Mouse (Mus musculus): ENCODE measurements around the gene Lancl2.

Gene Lancl2

GRCm38 (mm10) chr6:57767112-57767868, 65.0 kb downstream of the Lancl2 start:
- DNase-seq (ENCODE audit: low spot score in 2 of 2): no peak

GRCm38 (mm10) chr6:57768948-57769525, 66.7 kb downstream of the Lancl2 start:
- no peak for DNase-seq (ENCODE audit: low spot score in 2 of 2)

GRCm38 (mm10) chr6:57770467-57771190, 68.3 kb downstream of the Lancl2 start:
- no peak for DNase-seq (ENCODE audit: low spot score in 2 of 2)

- DNase-seq (ENCODE audit: low spot score in 2 of 2): no peak
Measured at GRCm38 (mm10) chr6:57773792-57774191, 71.5 kb downstream of the Lancl2 start.

GRCm38 (mm10) chr6:57780359-57780758, 78.0 kb downstream of the Lancl2 start:
- DNase-seq (ENCODE audit: low spot score in 2 of 2): no peak

- DNase-seq (ENCODE audit: low spot score in 2 of 2): no peak
Measured at GRCm38 (mm10) chr6:57782658-57783057, 80.3 kb downstream of the Lancl2 start.

GRCm38 (mm10) chr6:57784251-57784650, 81.9 kb downstream of the Lancl2 start:
- no peak for DNase-seq (ENCODE audit: low spot score in 2 of 2)

GRCm38 (mm10) chr6:57787376-57787775, 85.0 kb downstream of the Lancl2 start:
- no peak for DNase-seq (ENCODE audit: low spot score in 2 of 2)

All from cerebellum, postnatal 4 days (tissue).